Mouse (Mus musculus) heart, postnatal 0 days (tissue): ENCODE data around the gene Shroom2.

Experiments used
- CTCF ChIP-seq: IDR thresholded peaks from 2 replicates; pipeline ENCODE4 v1.5.1; 2016; ENCODE audit warnings: antibody characterized with exemption, control low read depth, low read depth
- EP300 ChIP-seq: IDR thresholded peaks from 2 replicates; pipeline ENCODE4 v1.6.1; 2016; ENCODE audit warnings: antibody characterized with exemption, low read depth

DNA sequence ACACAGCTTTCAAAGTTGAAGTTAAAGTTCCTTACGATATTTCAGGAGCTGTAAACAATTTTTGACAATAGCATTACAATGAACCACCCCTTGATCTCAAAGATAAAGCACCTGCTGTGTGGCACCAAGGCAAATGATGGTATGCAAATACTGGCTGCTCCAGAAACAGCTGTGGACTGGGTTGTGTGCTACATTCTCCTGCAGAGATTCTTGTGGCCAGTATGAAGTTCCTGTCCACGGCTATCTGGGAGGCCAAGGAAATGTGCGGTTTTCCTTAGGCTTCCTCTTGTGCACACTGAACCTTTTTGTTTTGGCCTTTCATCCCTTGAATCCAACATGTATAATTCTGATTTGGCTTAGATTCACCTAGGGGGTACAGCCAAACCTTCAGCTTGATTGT, 44.1 kb upstream of the Shroom2 start:
- TF ChIP-seq CTCF (no peak), EP300 (no peak)
